Mouse (Mus musculus) MN1 (cell line): ENCODE data around the gene Nde1.
A peak's percentile ranks its signal among the peaks of the same experiment; 100 is the strongest.

ENCODE experiments used
- DNase-seq: peaks from one replicate; pipeline ENCODE4 v3.0.0-alpha.2; 2016; ENCODE audit warnings: low spot score

The Nde1 gene

GRCm38 (mm10) chr16:14163731-14164130, 656 bp downstream of the Nde1 start:
- peak; percentile 7 for DNase-seq

GRCm38 (mm10) chr16:14166490-14166889, 3.4 kb downstream of the Nde1 start:
- no peak for DNase-seq

- DNase-seq: no peak
Measured at GRCm38 (mm10) chr16:14169706-14170105, 6.6 kb downstream of the Nde1 start.

- no peak for DNase-seq
Measured at GRCm38 (mm10) chr16:14178041-14178440, 15.0 kb downstream of the Nde1 start.

GRCm38 (mm10) chr16:14180163-14180733, 17.2 kb downstream of the Nde1 start:
- DNase-seq: peak; percentile 7

GRCm38 (mm10) chr16:14182360-14182759, 19.3 kb downstream of the Nde1 start:
- no peak for DNase-seq

- no peak for DNase-seq
Measured at GRCm38 (mm10) chr16:14183856-14184255, 20.8 kb downstream of the Nde1 start.

- DNase-seq: no peak
Measured at GRCm38 (mm10) chr16:14185516-14185915, 22.4 kb downstream of the Nde1 start.

GRCm38 (mm10) chr16:14194164-14194950, 31.3 kb downstream of the Nde1 start:
- DNase-seq: no peak

GRCm38 (mm10) chr16:14195427-14195826, 32.4 kb downstream of the Nde1 start:
- peak; percentile 42 for DNase-seq

- DNase-seq: no peak
Measured at GRCm38 (mm10) chr16:14198798-14199197, 35.7 kb downstream of the Nde1 start.

GRCm38 (mm10) chr16:14215156-14215555, 52.1 kb downstream of the Nde1 start:
- DNase-seq: no peak

GRCm38 (mm10) chr16:14237100-14237723, 74.1 kb downstream of the Nde1 start:
- DNase-seq: peak; percentile 63

- DNase-seq: no peak
Measured at GRCm38 (mm10) chr16:14242059-14242458, 79.0 kb downstream of the Nde1 start.
